Mouse (Mus musculus) small intestine, adult 2 months (tissue): ENCODE results near the gene Trappc10. TPM values are rescaled to one million over a fixed set of nuclear protein-coding genes. Genes with fewer than 3 reads are reported as not detected.

Experiments used
- H3K27ac ChIP-seq: fragments of 200-500 bp; 2 replicates; pipeline ENCODE4 v1.5.1; 2012; ENCODE audit warnings: low read depth, low read length, control low read depth, inconsistent platforms; ENCODE audit not compliant: insufficient read depth
- H3K27me3 ChIP-seq: fragments of 200-500 bp; 2 replicates; pipeline ENCODE4 v1.6.1; 2012; ENCODE audit warnings: mild to moderate bottlenecking, moderate library complexity, low read length, inconsistent platforms; ENCODE audit not compliant: control insufficient read depth, insufficient read depth
- H3K36me3 ChIP-seq: fragments of 200-500 bp; 2 replicates; pipeline ENCODE4 v1.6.1; 2012; ENCODE audit warnings: mild to moderate bottlenecking, low read length, control low read depth, inconsistent platforms; ENCODE audit not compliant: control insufficient read depth, insufficient read depth
- H3K4me1 ChIP-seq: fragments of 200-500 bp; 2 replicates; pipeline ENCODE4 v1.6.1; 2012; ENCODE audit warnings: low read length, inconsistent platforms, mixed read lengths; ENCODE audit not compliant: control insufficient read depth, insufficient read depth, insufficient read length
- H3K4me3 ChIP-seq: fragments of 200-500 bp; 2 replicates; pipeline ENCODE4 v1.5.1; 2012; ENCODE audit warnings: low read depth, mild to moderate bottlenecking, control low read depth, inconsistent platforms, low read length, moderate library complexity
- CTCF ChIP-seq: fragments of 200-500 bp; IDR thresholded peaks from 2 replicates; pipeline ENCODE4 v1.5.1; 2012; ENCODE audit warnings: low read depth, mild to moderate bottlenecking, control low read depth, inconsistent platforms, low read length, moderate library complexity, mixed read lengths; ENCODE audit not compliant: insufficient replicate concordance, insufficient read length; ENCODE audit errors: extremely low read depth
- POLR2A ChIP-seq: fragments of 200-500 bp; IDR thresholded peaks from 2 replicates; pipeline ENCODE4 v1.6.1; 2012; ENCODE audit warnings: low read depth, mild to moderate bottlenecking, control low read depth, inconsistent platforms, low read length, moderate library complexity
- WGBS: fragments of 180-500 bp; shearing (Covaris S2); methylation state at CpG from one replicate; pipeline ENCODE4 v1.1.7; 2018; 5-methylcytosine and 5-hydroxymethylcytosine counted together
- polyA plus RNA-seq: library from polyadenylated mRNA; depleted of rRNA; stranded (reverse); fragments of >200 nt; gene quantifications from 2 replicates; pipeline ENCODE4 v1.2.3, GENCODE M21; 2012

The Trappc10 gene
- polyA plus RNA-seq, 1 experiment = 69.9 TPM

DNA sequence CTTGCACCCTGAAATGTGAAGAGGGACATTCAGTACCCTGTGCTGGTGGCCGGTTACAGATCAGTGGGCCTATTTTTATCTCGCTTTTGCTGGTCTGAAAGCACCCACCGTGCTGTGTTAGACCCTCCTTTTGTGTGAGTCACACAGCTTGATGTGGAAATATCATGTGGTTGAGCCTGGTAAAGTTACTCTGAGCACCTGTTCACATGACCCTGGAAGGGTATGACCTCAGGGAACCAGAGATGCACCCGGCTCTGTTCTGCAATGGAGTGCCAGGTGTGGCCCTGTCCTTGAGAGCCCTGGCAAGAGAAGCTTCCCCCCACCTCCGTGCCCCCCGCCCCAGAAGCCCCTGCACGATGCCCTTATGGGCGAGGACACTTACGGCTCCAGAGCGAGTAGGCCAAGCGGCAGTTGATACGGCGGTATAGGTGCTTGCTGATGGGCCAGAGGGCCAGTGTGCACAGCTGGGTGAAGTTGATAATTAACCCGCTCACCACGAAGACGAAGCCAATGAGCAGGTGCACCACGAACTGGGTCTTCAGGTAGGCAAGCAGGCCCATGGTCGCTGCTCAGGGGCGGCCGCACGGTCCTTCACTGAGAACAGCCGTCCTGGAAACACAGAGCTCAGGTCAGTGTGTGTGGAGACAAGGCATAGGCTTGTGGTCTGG is 43.2 kb upstream of the Trappc10 start:
- Histone ChIP-seq H3K4me3 (no peak overlapping the region), H3K4me1 (peaks cover 7% of the 10 kb centered on the region), H3K27me3 (no peaks in the 10 kb centered on the region), H3K27ac (no peak overlapping the region), H3K36me3 (peaks cover 27% of the 10 kb centered on the region)
- TF ChIP-seq CTCF = no peak
- TF ChIP-seq POLR2A = no peak
- WGBS = 36% methylated on average over 22 of the region's 22 CpGs

DNA sequence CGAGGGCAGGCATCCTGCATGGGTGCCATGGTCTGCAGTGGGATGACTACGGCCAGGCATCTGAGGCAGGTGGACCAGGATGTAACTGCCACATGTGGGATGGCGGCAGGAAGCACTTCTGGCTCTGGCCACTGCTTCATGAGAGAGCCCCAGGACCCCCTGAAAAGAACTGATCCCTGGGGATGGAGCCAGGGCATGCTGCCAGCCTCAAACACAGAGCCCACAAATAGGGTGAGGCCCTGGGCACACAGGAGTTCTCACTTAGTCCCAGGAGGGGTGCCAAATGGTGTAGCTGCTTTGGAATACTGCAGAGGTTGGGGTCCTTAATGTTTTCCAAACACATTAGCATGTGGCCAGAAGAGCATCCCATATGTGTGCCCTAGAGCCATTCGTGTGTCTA is 41.5 kb upstream of the Trappc10 start:
- peaks cover 40% of the 10 kb centered on the region for H3K36me3 ChIP-seq
- no peaks in the 10 kb centered on the region for H3K27me3 ChIP-seq
- TF ChIP-seq POLR2A = no peak
- no peak overlapping the region for H3K27ac ChIP-seq
- H3K4me1 ChIP-seq = peaks cover 5% of the 10 kb centered on the region
- H3K4me3 ChIP-seq = no peak overlapping the region
- WGBS = 91% methylated on average over 4 of the region's 4 CpGs

DNA sequence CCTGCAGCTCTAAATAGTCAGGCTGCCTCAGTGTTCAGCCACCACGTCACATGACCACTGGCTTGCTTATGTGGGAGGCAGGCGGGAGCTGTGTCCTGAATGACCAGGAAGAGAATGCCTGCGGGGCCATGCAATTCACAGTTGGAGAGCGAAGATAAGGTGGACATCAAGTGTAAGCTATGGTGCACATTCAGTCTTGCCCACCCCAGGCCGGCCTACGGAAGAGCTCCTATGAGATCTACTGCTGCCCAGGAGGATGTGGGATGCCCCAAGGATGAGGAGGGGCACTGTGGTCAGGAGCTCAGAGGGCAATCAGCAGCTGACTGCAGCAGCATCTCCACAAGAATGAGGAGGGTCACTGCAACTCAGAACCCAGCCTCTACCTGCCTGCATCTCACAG is 41.0 kb upstream of the Trappc10 start:
- H3K27ac ChIP-seq = no peak overlapping the region
- WGBS = 93% methylated on average over 6 of the region's 6 CpGs
- TF ChIP-seq CTCF = no peak
- TF ChIP-seq POLR2A = no peak
- H3K4me3 ChIP-seq = no peak overlapping the region
- H3K27me3 ChIP-seq = no peaks in the 10 kb centered on the region
- peaks cover 45% of the 10 kb centered on the region for H3K36me3 ChIP-seq
- H3K4me1 ChIP-seq = peaks cover 5% of the 10 kb centered on the region

DNA sequence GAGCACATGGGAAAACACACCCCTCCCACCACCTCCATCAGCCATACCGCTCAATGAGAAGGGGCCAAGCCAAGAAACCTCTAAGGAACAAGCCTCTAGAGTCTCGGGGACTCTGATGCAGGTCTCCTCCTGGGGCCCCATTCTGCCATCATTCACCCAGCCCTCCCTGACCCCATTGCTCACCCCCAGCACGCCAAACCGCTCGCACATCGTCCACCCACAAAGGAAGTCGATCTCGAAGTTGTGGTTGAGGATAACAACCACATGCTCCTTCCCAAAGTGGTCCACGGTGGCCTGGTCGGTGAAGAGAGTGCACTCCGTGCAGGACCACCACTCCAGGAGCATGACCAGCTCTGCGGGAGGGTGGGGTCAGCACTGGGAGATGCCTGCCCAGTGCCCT is 40.4 kb upstream of the Trappc10 start:
- Histone ChIP-seq H3K36me3 (peaks cover 49% of the 10 kb centered on the region), H3K4me3 (no peak overlapping the region), H3K4me1 (peaks cover 5% of the 10 kb centered on the region), H3K27me3 (no peaks in the 10 kb centered on the region), H3K27ac (no peak overlapping the region)
- no peak for TF ChIP-seq POLR2A
- no peak for TF ChIP-seq CTCF
- WGBS = 83% methylated on average over 12 of the region's 12 CpGs

DNA sequence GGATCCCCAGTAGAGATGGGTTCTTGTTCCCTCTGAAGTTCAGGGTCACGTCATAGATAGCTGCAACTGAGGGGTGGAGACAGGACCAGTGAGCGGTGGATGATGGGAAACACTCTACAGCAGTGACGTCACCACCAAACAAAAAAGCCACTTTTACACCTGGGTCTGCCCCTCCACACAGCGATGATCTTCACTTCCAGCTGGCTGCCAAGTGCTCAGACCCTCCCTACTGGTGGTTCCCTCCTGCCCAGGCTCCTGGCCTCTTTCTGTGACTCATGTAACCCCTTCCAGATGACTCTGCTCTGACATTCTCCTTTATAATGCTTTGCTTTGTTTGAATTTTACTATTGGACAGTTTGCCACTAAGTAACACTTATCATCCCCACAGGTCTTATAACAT is 38.0 kb upstream of the Trappc10 start:
- H3K4me1 ChIP-seq = no peaks in the 10 kb centered on the region
- WGBS = 98% methylated on average over 4 of the region's 4 CpGs
- H3K36me3 ChIP-seq = peaks cover 58% of the 10 kb centered on the region
- H3K27me3 ChIP-seq = no peaks in the 10 kb centered on the region
- H3K4me3 ChIP-seq = no peak overlapping the region
- TF ChIP-seq POLR2A (no peak), CTCF (no peak)
- no peak overlapping the region for H3K27ac ChIP-seq

DNA sequence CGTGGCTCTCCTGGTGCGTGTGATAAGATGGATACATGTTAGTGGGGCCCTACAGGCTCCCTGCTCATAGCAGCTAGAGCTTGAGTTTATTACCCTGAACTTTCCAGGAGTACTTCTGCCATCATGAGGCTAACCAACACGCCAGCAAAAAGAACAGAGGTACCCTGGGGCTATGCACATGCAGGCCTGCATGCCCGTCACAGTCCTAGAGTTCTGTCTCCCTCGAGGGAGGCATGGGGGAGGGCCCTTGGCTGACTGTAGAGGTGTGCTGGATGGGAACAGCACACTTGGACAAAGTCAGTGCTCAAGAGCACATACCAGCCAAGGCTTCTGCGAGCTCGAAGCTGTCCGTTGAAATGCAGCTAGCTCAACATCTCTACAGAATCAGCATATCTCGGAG is 36.0 kb upstream of the Trappc10 start:
- 89% methylated on average over 9 of the region's 9 CpGs for WGBS
- H3K36me3 ChIP-seq = peaks cover 48% of the 10 kb centered on the region

DNA sequence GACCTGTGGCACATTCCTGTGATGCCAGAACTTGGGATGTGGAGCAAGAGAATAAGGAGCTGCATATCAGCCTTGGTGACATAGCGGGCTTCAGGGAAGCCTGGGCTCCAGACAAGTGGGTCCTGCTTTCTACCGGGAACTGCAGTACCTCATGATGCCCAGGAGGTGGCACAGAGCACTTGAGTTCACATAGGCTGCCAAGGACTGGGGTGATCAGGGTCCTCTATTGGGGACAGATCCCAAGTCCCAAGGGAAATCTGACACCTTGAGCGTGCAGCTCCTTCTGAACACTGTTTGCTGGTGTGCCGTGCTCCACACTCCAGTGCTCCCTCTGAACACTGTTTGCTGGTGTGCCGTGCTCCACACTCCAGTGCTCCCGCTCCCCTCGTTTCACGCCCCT is 34.8 kb upstream of the Trappc10 start:
- peaks cover 46% of the 10 kb centered on the region for H3K36me3 ChIP-seq
- no peaks in the 10 kb centered on the region for H3K27me3 ChIP-seq
- WGBS = 60% methylated on average over 8 of the region's 8 CpGs
- H3K4me3 ChIP-seq = no peak overlapping the region
- TF ChIP-seq POLR2A (no peak), CTCF (peak; percentile 75; the same call in 1 of the 2 replicates)
- no peaks in the 10 kb centered on the region for H3K4me1 ChIP-seq
- no peak overlapping the region for H3K27ac ChIP-seq

More for the DNA sequence above, 36.0 kb upstream of the Trappc10 start:
- Histone ChIP-seq H3K27me3 (no peaks in the 10 kb centered on the region), H3K4me1 (no peaks in the 10 kb centered on the region), H3K4me3 (no peak overlapping the region), H3K27ac (no peak overlapping the region)
- TF ChIP-seq CTCF = no peak
- no peak for TF ChIP-seq POLR2A
